Mouse (Mus musculus): ENCODE results near the gene Spta1. TPM values are rescaled to one million over a fixed set of nuclear protein-coding genes. Genes with fewer than 3 reads are reported as not detected.

The Spta1 gene
- polyA plus RNA-seq, 1 experiment from 2014 or later: 0.03 TPM

- Histone ChIP-seq H3K9me3 (ENCODE audit: control insufficient read depth, low read length) (no peaks in the 10 kb centered on the region), H3K4me1 (ENCODE audit: control insufficient read depth, insufficient read depth, low read depth, low read length) (no peaks in the 10 kb centered on the region), H3K4me2 (ENCODE audit: low read length) (no peak overlapping the region), H3K9ac (ENCODE audit: low read depth, low read length) (no peak overlapping the region), H3K4me3 (ENCODE audit: low read length) (no peak overlapping the region), H3K27ac (ENCODE audit: low read depth, low read length) (no peak overlapping the region), H3K27me3 (replicated peaks; ENCODE audit: control insufficient read depth, insufficient read depth, low read length) (no peaks in the 10 kb centered on the region), H3K36me3 (ENCODE audit: control insufficient read depth, insufficient read depth, low read length) (no peaks in the 10 kb centered on the region)
- no peak for ATAC-seq
Observed at GRCm38 (mm10) chr1:174169024-174169423, 3.6 kb upstream of the Spta1 start.

GRCm38 (mm10) chr1:174170706-174171501 lies 1.7 kb upstream of the Spta1 start:
- Histone ChIP-seq H3K27me3 (replicated peaks; ENCODE audit: control insufficient read depth, insufficient read depth, low read length) (no peaks in the 10 kb centered on the region), H3K4me2 (ENCODE audit: low read length) (no peak overlapping the region), H3K9me3 (ENCODE audit: control insufficient read depth, low read length) (no peaks in the 10 kb centered on the region), H3K9ac (ENCODE audit: low read depth, low read length) (no peak overlapping the region), H3K36me3 (ENCODE audit: control insufficient read depth, insufficient read depth, low read length) (no peaks in the 10 kb centered on the region), H3K27ac (ENCODE audit: low read depth, low read length) (no peak overlapping the region), H3K4me1 (ENCODE audit: control insufficient read depth, insufficient read depth, low read depth, low read length) (no peaks in the 10 kb centered on the region), H3K4me3 (ENCODE audit: low read length) (no peak overlapping the region)
- 91% methylated on average over 5 of the region's 5 CpGs for WGBS
- ATAC-seq: no peak

- H3K4me3 ChIP-seq (ENCODE audit: low read length): no peak overlapping the region
- H3K9ac ChIP-seq (ENCODE audit: low read depth, low read length): no peak overlapping the region
- H3K4me1 ChIP-seq (ENCODE audit: control insufficient read depth, insufficient read depth, low read depth, low read length): no peaks in the 10 kb centered on the region
- no peak overlapping the region for H3K27ac ChIP-seq (ENCODE audit: low read depth, low read length)
- ATAC-seq: no peak
- no peaks in the 10 kb centered on the region for H3K9me3 ChIP-seq (ENCODE audit: control insufficient read depth, low read length)
- no peak overlapping the region for H3K4me2 ChIP-seq (ENCODE audit: low read length)
- 42% methylated on average over 2 of the region's 2 CpGs for WGBS
- no peaks in the 10 kb centered on the region for H3K27me3 ChIP-seq (replicated peaks; ENCODE audit: control insufficient read depth, insufficient read depth, low read length)
- H3K36me3 ChIP-seq (ENCODE audit: control insufficient read depth, insufficient read depth, low read length): no peaks in the 10 kb centered on the region
Observed at GRCm38 (mm10) chr1:174171537-174171936, 1.0 kb upstream of the Spta1 start.

GRCm38 (mm10) chr1:174204699-174205098 lies 32.1 kb downstream of the Spta1 start:
- H3K9me3 ChIP-seq (ENCODE audit: control insufficient read depth, low read length): no peaks in the 10 kb centered on the region
- WGBS: 89% methylated on average over 7 of the region's 7 CpGs
- no peaks in the 10 kb centered on the region for H3K4me1 ChIP-seq (ENCODE audit: control insufficient read depth, insufficient read depth, low read depth, low read length)
- H3K4me2 ChIP-seq (ENCODE audit: low read length): no peak overlapping the region
- H3K9ac ChIP-seq (ENCODE audit: low read depth, low read length): no peak overlapping the region
- no peak overlapping the region for H3K27ac ChIP-seq (ENCODE audit: low read depth, low read length)
- H3K4me3 ChIP-seq (ENCODE audit: low read length): no peak overlapping the region
- no peaks in the 10 kb centered on the region for H3K36me3 ChIP-seq (ENCODE audit: control insufficient read depth, insufficient read depth, low read length)
- ATAC-seq: no peak
- H3K27me3 ChIP-seq (replicated peaks; ENCODE audit: control insufficient read depth, insufficient read depth, low read length): no peaks in the 10 kb centered on the region

- H3K27me3 ChIP-seq (replicated peaks; ENCODE audit: control insufficient read depth, insufficient read depth, low read length): no peaks in the 10 kb centered on the region
- no peaks in the 10 kb centered on the region for H3K36me3 ChIP-seq (ENCODE audit: control insufficient read depth, insufficient read depth, low read length)
- 90% methylated on average over 5 of the region's 5 CpGs for WGBS
- H3K27ac ChIP-seq (ENCODE audit: low read depth, low read length): no peak overlapping the region
- H3K9me3 ChIP-seq (ENCODE audit: control insufficient read depth, low read length): no peaks in the 10 kb centered on the region
- H3K9ac ChIP-seq (ENCODE audit: low read depth, low read length): no peak overlapping the region
- H3K4me3 ChIP-seq (ENCODE audit: low read length): no peak overlapping the region
- ATAC-seq: no peak
- H3K4me2 ChIP-seq (ENCODE audit: low read length): no peak overlapping the region
- H3K4me1 ChIP-seq (ENCODE audit: control insufficient read depth, insufficient read depth, low read depth, low read length): no peaks in the 10 kb centered on the region
Observed at GRCm38 (mm10) chr1:174212286-174212685, 39.7 kb downstream of the Spta1 start.

- Histone ChIP-seq H3K27me3 (replicated peaks; ENCODE audit: control insufficient read depth, insufficient read depth, low read length) (no peaks in the 10 kb centered on the region), H3K36me3 (ENCODE audit: control insufficient read depth, insufficient read depth, low read length) (no peaks in the 10 kb centered on the region), H3K9me3 (ENCODE audit: control insufficient read depth, low read length) (no peaks in the 10 kb centered on the region), H3K4me2 (ENCODE audit: low read length) (no peak overlapping the region), H3K9ac (ENCODE audit: low read depth, low read length) (no peak overlapping the region), H3K4me1 (ENCODE audit: control insufficient read depth, insufficient read depth, low read depth, low read length) (no peaks in the 10 kb centered on the region), H3K27ac (ENCODE audit: low read depth, low read length) (no peak overlapping the region), H3K4me3 (ENCODE audit: low read length) (no peak overlapping the region)
- ATAC-seq: no peak
- 84% methylated on average over 8 of the region's 8 CpGs for WGBS
Observed at GRCm38 (mm10) chr1:174215270-174216038, 42.9 kb downstream of the Spta1 start.

GRCm38 (mm10) chr1:174216528-174217204 lies 44.1 kb downstream of the Spta1 start:
- ATAC-seq: no peak
- Histone ChIP-seq H3K36me3 (ENCODE audit: control insufficient read depth, insufficient read depth, low read length) (no peaks in the 10 kb centered on the region), H3K4me3 (ENCODE audit: low read length) (no peak overlapping the region), H3K4me2 (ENCODE audit: low read length) (no peak overlapping the region), H3K4me1 (ENCODE audit: control insufficient read depth, insufficient read depth, low read depth, low read length) (no peaks in the 10 kb centered on the region), H3K27ac (ENCODE audit: low read depth, low read length) (no peak overlapping the region), H3K27me3 (replicated peaks; ENCODE audit: control insufficient read depth, insufficient read depth, low read length) (no peaks in the 10 kb centered on the region), H3K9me3 (ENCODE audit: control insufficient read depth, low read length) (no peaks in the 10 kb centered on the region), H3K9ac (ENCODE audit: low read depth, low read length) (no peak overlapping the region)
- WGBS: 96% methylated on average over 7 of the region's 8 CpGs

GRCm38 (mm10) chr1:174239916-174240315 lies 67.3 kb downstream of the Spta1 start:
- Histone ChIP-seq H3K4me2 (ENCODE audit: low read length) (no peak overlapping the region), H3K27ac (ENCODE audit: low read depth, low read length) (no peak overlapping the region), H3K9ac (ENCODE audit: low read depth, low read length) (no peak overlapping the region), H3K36me3 (ENCODE audit: control insufficient read depth, insufficient read depth, low read length) (no peaks in the 10 kb centered on the region), H3K4me1 (ENCODE audit: control insufficient read depth, insufficient read depth, low read depth, low read length) (no peaks in the 10 kb centered on the region), H3K27me3 (replicated peaks; ENCODE audit: control insufficient read depth, insufficient read depth, low read length) (no peaks in the 10 kb centered on the region), H3K4me3 (ENCODE audit: low read length) (no peak overlapping the region), H3K9me3 (ENCODE audit: control insufficient read depth, low read length) (no peaks in the 10 kb centered on the region)
- WGBS: 88% methylated on average over 4 of the region's 4 CpGs
- no peak for ATAC-seq

- ATAC-seq: no peak
- no peak overlapping the region for H3K4me3 ChIP-seq (ENCODE audit: low read length)
- H3K9ac ChIP-seq (ENCODE audit: low read depth, low read length): no peak overlapping the region
- no peaks in the 10 kb centered on the region for H3K27me3 ChIP-seq (replicated peaks; ENCODE audit: control insufficient read depth, insufficient read depth, low read length)
- no peaks in the 10 kb centered on the region for H3K36me3 ChIP-seq (ENCODE audit: control insufficient read depth, insufficient read depth, low read length)
- 72% methylated on average over 2 of the region's 2 CpGs for WGBS
- no peak overlapping the region for H3K4me2 ChIP-seq (ENCODE audit: low read length)
- no peaks in the 10 kb centered on the region for H3K4me1 ChIP-seq (ENCODE audit: control insufficient read depth, insufficient read depth, low read depth, low read length)
- no peaks in the 10 kb centered on the region for H3K9me3 ChIP-seq (ENCODE audit: control insufficient read depth, low read length)
- no peak overlapping the region for H3K27ac ChIP-seq (ENCODE audit: low read depth, low read length)
Observed at GRCm38 (mm10) chr1:174244621-174245020, 72.0 kb downstream of the Spta1 start.

All from hindbrain, embryonic 16.5 days (tissue).